12 mouse cellular contexts compared by ENCODE assay signal in genomic region chr7:49392180-49392579, GRCm38 (mm10).
DNase-seq lines count a peak whose midpoint lies in the region; ATAC-seq and TF ChIP-seq lines count a peak whose summit lies in the region.
"Had no signal": no experiment of that assay in that cellular context is flagged by ENCODE, and none has a peak within 500 bp of the region (broad histone marks: within the 10 kb centered on the region; RNA-seq: fewer than 3 reads in every experiment).

No protein-coding gene starts in this region.

- DNase-seq in limb, embryonic 10.5 days (ENCODE audit: low spot score) = no peak
- DNase-seq in layer of hippocampus, adult 18-20 months (ENCODE audit: low spot score in 2 of 2) = peak; percentile 77 to 93
- DNase-seq in midbrain, postnatal 0 days (ENCODE audit: low spot score) = peak; percentile 80
- no peak for DNase-seq in kidney, adult 8-10 months
- DNase-seq in testis, postnatal 14 days (ENCODE audit: low spot score) = no peak

- H3K9me3 ChIP-seq in limb, embryonic 12.5 days = peaks cover 5% of the 10 kb centered on the region; the same call in 1 of the 2 replicates
- H3K9me3 ChIP-seq in limb, embryonic 10.5 days (replicated peaks) = no peaks in the 10 kb centered on the region
- H3K9me3 ChIP-seq in midbrain, postnatal 0 days (ENCODE audit: low read length) = no peaks in the 10 kb centered on the region
- no peaks in the 10 kb centered on the region for H3K9me3 ChIP-seq in kidney, embryonic 16.5 days (ENCODE audit: low read length)

- no peak for TF ChIP-seq CTCF in cortical plate, adult 2 months (IDR thresholded peaks at IDR 0.05; ENCODE audit: extremely low read depth, insufficient read depth, low read length)
- TF ChIP-seq CTCF in midbrain, postnatal 0 days (IDR thresholded peaks at IDR 0.05) = no peak

- peak overlapping the region; percentile 59; the same call in 1 of the 2 replicates for H3K27ac ChIP-seq in limb, embryonic 12.5 days
- H3K27ac ChIP-seq in limb, embryonic 10.5 days = no peak overlapping the region
- peak overlapping the region; percentile 4 for H3K27ac ChIP-seq in cortical plate, adult 2 months (ENCODE audit: insufficient read depth, low read length)
- H3K27ac ChIP-seq in midbrain, postnatal 0 days (ENCODE audit: low read depth, low read length) = no peak overlapping the region
- no peak overlapping the region for H3K27ac ChIP-seq in kidney, embryonic 16.5 days (ENCODE audit: low read length)
- H3K27ac ChIP-seq: embryonic facial prominence, embryonic 12.5 days; macrophage had no signal

- ATAC-seq in limb, embryonic 12.5 days (ENCODE audit: insufficient number of reproducible peaks, insufficient read depth, low FRiP score, low TSS enrichment, low read depth) = no peak
- peak; percentile 28; the same call in 1 of the 2 replicates for ATAC-seq in midbrain, postnatal 0 days (ENCODE audit: low FRiP score)
- ATAC-seq in kidney, embryonic 16.5 days (ENCODE audit: low FRiP score, low TSS enrichment) = no peak
- ATAC-seq: inflammation-experienced regulatory T-cells, adult 6 months had no signal

- 70% methylated on average over 3 of the region's 3 CpGs for whole genome bisulfite sequencing in limb, embryonic 12.5 days
- WGBS in limb, embryonic 10.5 days = 83% methylated on average over 3 of the region's 3 CpGs
- 39% methylated on average over 3 of the region's 3 CpGs for WGBS in midbrain, postnatal 0 days
- 74% methylated on average over 3 of the region's 3 CpGs for WGBS in kidney, embryonic 16.5 days

- no peaks in the 10 kb centered on the region for H3K36me3 ChIP-seq in limb, embryonic 12.5 days
- no peaks in the 10 kb centered on the region for H3K36me3 ChIP-seq in limb, embryonic 10.5 days
- H3K36me3 ChIP-seq in midbrain, postnatal 0 days (ENCODE audit: insufficient read depth, low read length) = no peaks in the 10 kb centered on the region
- H3K36me3 ChIP-seq in kidney, embryonic 16.5 days (ENCODE audit: insufficient read depth, low read length) = no peaks in the 10 kb centered on the region
- H3K36me3 ChIP-seq: embryonic facial prominence, embryonic 12.5 days; limb, embryonic 13.5 days had no signal

- no peak overlapping the region for H3K9ac ChIP-seq in limb, embryonic 12.5 days (replicated peaks)
- no peak overlapping the region for H3K9ac ChIP-seq in midbrain, postnatal 0 days (replicated peaks; ENCODE audit: low read length, poor library complexity, severe bottlenecking)
- no peak overlapping the region for H3K9ac ChIP-seq in kidney, embryonic 16.5 days (replicated peaks; ENCODE audit: low read length)
- H3K9ac ChIP-seq: embryonic facial prominence, embryonic 12.5 days; limb, embryonic 13.5 days had no signal

- no peak overlapping the region for H3K4me3 ChIP-seq in limb, embryonic 12.5 days (replicated peaks)
- no peak overlapping the region for H3K4me3 ChIP-seq in limb, embryonic 10.5 days
- no peak overlapping the region for H3K4me3 ChIP-seq in cortical plate, adult 2 months (ENCODE audit: insufficient read depth, low read length)
- no peak overlapping the region for H3K4me3 ChIP-seq in midbrain, postnatal 0 days (ENCODE audit: low read depth, low read length)
- H3K4me3 ChIP-seq in kidney, embryonic 16.5 days (ENCODE audit: low read length) = no peak overlapping the region
- H3K4me3 ChIP-seq: embryonic facial prominence, embryonic 12.5 days; limb, embryonic 13.5 days had no signal

- H3K27me3 ChIP-seq in limb, embryonic 12.5 days = no peaks in the 10 kb centered on the region
- H3K27me3 ChIP-seq in limb, embryonic 10.5 days (ENCODE audit: low read depth, poor library complexity, severe bottlenecking) = no peaks in the 10 kb centered on the region
- H3K27me3 ChIP-seq in midbrain, postnatal 0 days (ENCODE audit: insufficient read depth, low read length) = no peaks in the 10 kb centered on the region
- no peaks in the 10 kb centered on the region for H3K27me3 ChIP-seq in kidney, embryonic 16.5 days (ENCODE audit: insufficient read depth, low read length)
- H3K27me3 ChIP-seq: embryonic facial prominence, embryonic 12.5 days; limb, embryonic 13.5 days had no signal

- H3K4me1 ChIP-seq in limb, embryonic 12.5 days (replicated peaks) = peaks cover 31% of the 10 kb centered on the region
- peaks cover 23% of the 10 kb centered on the region for H3K4me1 ChIP-seq in limb, embryonic 10.5 days
- H3K4me1 ChIP-seq in cortical plate, adult 2 months (ENCODE audit: control insufficient read depth, insufficient read depth, low read length) = peaks cover 16% of the 10 kb centered on the region
- H3K4me1 ChIP-seq in midbrain, postnatal 0 days (ENCODE audit: insufficient read depth, low read length) = peaks cover 18% of the 10 kb centered on the region
- H3K4me1 ChIP-seq in kidney, embryonic 16.5 days (ENCODE audit: insufficient read depth, low read length) = no peaks in the 10 kb centered on the region; the same call in 1 of the 2 replicates

- TF ChIP-seq POLR2A in cortical plate, adult 2 months (IDR thresholded peaks at IDR 0.05; ENCODE audit: extremely low read depth, insufficient read depth, low read length) = no peak

- no peak overlapping the region for H3K4me2 ChIP-seq in limb, embryonic 12.5 days
- H3K4me2 ChIP-seq in midbrain, postnatal 0 days (ENCODE audit: low read depth, low read length, poor library complexity, severe bottlenecking) = no peak overlapping the region
- H3K4me2 ChIP-seq in kidney, embryonic 16.5 days (replicated peaks; ENCODE audit: low read depth, low read length) = no peak overlapping the region
- H3K4me2 ChIP-seq: embryonic facial prominence, embryonic 12.5 days; limb, embryonic 13.5 days had no signal

Comparison
In these comparisons a context has a peak if more than half of its experiments do, and no peak if none do; other contexts are left out.
1. H3K27ac ChIP-seq: peak in limb, embryonic 12.5 days (single experiment) and cortical plate, adult 2 months (single experiment); none in limb, embryonic 10.5 days (single experiment), midbrain, postnatal 0 days (single experiment) and kidney, embryonic 16.5 days (single experiment).
2. DNase-seq: peak in layer of hippocampus, adult 18-20 months (2 of 2) and midbrain, postnatal 0 days (single experiment); none in limb, embryonic 10.5 days (single experiment), kidney, adult 8-10 months (0 of 2) and testis, postnatal 14 days (single experiment).